Mouse (Mus musculus) spleen, embryonic (tissue): ENCODE data around the gene Eif3d.

ENCODE experiments used
- CTCF ChIA-PET: fragments of 350-600 bp; sonication (Branson Sonifier 250); formaldehyde crosslinking; loops from one replicate; lab custom pipeline; 2022; lab: Charles Lee

Gene Eif3d

DNA sequence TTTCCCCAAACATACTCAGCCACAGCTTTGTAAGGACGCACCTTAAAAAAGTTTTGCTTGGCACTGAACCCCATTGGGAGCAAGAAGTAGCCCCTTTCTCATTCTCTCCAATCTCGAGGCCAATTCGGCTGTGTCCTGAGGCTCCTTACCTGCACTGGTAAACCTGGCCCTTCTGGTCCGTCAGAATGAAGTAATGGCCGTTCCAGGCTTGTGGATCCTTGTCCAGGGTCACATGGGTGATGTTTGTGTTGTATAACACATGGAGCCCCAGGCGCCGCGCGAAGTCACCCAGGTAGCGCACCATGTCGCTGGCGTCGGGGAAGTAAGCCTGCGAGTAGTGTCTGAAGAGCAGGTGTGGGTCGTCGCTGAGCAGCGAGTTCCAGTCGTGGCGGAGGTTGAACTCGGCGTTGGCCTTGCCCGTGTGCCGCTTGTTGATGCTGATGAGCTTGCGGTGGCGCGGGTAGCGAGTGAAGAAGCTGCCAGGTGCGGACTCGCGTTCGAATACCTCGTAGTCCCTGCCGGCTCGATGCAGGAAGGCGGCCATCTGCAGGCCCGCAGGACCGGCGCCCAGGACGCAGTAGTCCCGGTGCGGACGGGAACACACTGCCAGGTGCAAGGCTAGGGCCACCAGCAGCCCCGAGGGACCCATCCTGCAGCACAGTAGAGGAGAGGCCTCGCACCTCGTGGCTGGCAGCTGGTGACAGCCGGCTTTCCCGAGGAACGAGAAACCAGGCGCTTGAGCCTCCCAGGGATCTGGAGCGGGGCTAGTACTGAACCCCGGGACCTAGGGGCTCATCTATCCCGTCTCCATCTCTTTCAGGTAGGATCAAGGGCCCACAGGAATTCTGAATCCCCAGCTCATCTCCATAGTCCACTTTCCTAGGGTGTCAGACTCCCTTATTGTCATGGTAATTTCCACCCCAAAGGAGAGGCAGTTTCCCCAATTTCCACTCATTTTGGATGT is 14.9 kb downstream of the Eif3d start:
- CTCF ChIA-PET, result no interaction called here

DNA sequence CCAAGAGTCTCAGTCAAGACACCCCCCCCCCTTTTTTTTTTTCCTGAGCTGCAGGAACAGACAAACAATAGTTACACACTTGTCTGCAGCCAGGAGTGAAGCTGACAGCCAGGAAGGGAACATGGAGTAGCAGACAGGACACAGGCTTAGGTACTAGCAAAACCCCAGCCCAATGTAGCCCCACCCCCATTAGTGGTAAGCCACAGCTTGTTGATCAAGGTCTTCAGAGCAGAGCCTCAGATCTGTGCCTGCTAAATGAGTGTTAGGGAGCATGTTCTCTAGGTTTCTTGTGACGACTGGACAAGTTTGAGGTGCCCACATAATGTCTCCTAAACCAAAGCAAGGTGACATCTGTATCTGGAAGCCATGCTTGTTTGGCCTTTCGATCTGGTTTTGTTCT is 16.3 kb downstream of the Eif3d start:
- CTCF ChIA-PET, result no interaction called here

GRCm38 (mm10) chr15:77952921-77953320 is 17.7 kb downstream of the Eif3d start:
- CTCF ChIA-PET, result no interaction called here

DNA sequence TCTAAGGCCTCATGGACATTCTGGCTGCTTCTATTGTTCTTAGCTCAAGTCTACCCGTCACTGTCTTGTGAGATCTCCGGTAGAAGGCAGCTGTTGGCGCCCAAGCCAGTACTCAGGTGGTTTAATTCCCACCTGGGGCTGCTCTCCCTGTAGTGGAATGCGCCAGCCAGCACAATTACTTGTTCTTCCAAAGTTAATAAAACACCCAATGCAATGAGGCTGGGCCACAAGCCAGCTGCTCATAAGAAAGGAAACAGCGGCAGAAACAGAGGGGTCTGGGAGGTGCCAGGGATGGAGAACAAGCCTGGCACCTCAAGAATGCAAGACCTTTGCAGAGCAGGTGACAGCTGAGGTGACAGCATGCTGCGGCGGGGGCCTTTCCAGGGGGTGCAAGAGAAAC is 21.6 kb downstream of the Eif3d start:
- CTCF ChIA-PET, result no interaction called here

- CTCF ChIA-PET, result no interaction called here
Observed at GRCm38 (mm10) chr15:77945711-77946110, 24.9 kb downstream of the Eif3d start.

- CTCF ChIA-PET, result no interaction called here
Observed at GRCm38 (mm10) chr15:77941563-77941962, 29.1 kb downstream of the Eif3d start.

GRCm38 (mm10) chr15:77938516-77938915 is 32.1 kb downstream of the Eif3d start:
- CTCF ChIA-PET, result no interaction called here

DNA sequence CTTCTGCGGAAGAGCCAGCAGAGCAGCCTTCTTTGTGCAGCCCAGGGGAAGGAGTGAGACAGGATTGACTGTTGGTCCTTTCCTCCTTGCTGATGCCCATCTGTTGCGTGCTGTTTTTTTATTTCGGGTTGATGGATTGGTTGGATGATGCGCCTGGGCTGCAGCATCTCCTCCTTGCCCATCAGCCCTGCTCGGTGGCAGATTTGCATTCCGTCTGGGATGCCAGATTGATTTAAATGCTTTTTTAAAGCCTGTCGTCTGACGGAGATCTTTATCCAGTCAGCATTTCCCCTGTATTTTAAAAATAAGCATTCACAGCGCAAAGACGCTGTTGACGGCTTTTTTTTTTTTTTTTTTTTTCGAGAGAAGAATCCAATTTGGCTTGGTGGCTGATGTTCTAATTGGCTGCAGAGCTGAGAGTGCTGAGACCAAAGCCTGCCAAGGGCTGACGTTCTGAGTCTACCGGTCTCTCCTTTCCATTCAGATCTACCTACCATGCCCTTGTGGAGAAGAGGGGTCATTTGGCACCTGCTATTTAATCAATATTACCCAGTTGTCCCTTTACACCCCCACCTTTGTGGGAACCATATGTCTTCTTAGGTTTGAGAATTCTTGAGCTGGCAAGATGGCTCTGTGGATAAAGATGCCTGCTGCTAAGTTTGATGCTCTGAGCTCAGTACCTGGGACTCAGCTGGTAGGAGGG is 34.8 kb downstream of the Eif3d start:
- CTCF ChIA-PET, result no interaction called here

DNA sequence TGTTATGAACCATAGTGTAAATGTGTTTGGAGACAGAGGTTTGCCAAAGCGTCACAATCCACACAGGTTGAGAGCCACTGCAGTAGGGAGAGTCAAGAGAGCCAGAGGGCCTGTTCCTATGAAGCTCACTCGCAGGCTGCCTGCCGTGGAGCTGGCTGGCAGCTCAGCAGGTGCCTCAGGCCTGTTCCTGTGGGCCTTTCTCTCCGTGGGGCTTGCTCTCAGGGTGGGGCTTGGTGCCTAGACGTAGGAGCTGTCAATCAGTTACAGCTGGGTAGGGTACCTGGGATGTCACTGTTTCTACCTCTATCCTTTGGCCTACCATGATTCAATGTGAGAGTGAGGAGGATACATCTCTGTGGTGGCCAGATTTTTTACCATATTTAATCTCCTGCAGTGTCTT is 35.6 kb downstream of the Eif3d start:
- CTCF ChIA-PET, result interaction anchor here (0.7 kb wide), 1 partner anchor 29 kb away, joined by 4 read pairs; no protein-coding TSS in a partner anchor

DNA sequence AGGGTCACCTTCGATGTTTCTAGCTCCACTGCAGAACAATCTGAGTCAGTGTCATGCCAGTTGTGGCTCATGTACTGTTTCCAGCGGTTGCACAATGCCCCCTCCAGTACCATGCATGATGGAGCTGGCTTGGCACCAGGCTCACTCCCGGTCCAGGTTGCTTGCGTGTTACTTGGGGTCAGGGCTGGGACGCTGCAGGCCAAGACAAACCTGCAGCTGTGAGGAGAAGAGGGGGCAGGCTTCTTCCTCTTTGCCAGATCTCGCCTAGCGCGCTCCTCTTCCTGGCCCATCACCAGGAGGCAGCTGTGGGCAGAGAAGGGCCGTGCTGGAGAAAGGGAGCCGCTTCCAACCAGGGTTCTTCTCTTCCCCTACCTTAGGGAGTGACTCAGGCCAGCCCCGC is 36.3 kb downstream of the Eif3d start:
- CTCF ChIA-PET, result interaction anchor here (0.6 to 0.7 kb wide), 2 partner anchors 28 to 66 kb away, joined by 4 to 7 read pairs; no protein-coding TSS in a partner anchor

DNA sequence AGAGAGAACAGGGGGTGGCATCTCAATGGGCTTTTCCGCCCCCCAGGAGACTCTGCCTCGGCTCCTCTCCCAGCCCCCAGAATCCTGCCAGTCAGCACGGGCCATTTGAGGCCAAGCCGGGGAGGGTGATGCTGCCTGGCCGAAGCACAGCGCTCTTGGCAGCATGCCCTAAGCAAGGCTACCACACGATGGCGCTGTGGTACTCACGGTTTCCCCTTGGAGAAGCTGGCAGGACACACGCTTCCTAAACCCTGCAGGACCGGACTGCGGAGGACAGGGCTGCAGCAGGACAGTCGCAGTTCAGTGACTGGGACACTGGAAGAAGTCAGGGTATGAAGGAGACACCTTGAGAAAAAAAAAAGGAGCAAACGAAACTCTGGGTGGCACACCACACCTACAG is 36.8 kb downstream of the Eif3d start:
- CTCF ChIA-PET, result interaction anchor here (0.7 kb wide), 1 partner anchor 248 kb away, joined by 3 read pairs; no protein-coding TSS in a partner anchor

DNA sequence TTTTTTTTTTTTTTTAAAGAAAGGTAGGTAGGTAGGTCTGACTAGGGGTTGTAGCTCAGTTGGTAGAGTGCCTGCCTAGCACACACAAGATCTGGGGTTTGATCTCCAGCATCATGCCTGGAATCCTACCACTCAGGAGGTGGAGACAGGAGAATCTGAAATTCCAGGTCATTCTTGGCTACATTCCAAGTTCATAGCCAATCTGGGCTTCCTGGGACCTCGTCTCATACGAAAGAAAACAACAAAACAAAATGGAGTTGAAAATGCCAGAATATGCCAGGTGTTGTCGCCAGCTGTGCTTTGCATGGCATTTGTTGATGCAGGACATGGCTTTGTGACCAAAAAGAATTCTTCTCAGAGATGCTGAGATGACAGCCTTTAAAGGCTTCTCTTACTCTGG is 37.4 kb downstream of the Eif3d start:
- CTCF ChIA-PET, result interaction anchor here (0.7 kb wide), 2 partner anchors 17 to 248 kb away, joined by 3 read pairs; no protein-coding TSS in a partner anchor

DNA sequence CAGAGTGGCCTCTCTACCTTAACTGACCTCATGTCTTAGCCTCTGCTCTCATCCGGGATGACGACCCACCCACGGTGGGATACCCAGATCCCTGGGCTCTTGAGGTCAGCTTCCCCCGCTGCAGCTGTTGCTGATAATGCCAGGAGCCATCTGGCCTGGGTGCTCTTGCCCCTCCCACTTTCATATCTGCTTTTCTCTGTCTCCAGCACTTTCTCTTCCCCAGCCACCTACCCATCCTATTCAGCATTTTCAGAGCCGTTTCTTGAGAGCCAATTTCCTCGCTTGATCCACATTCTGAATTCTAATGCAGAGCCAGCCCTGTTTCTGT is 39.0 kb downstream of the Eif3d start:
- CTCF ChIA-PET, result interaction anchor here (0.5 to 0.7 kb wide), 2 partner anchors 116 to 610 kb away, joined by 3 to 5 read pairs; no protein-coding TSS in a partner anchor

- CTCF ChIA-PET, result interaction anchor here (0.5 to 0.7 kb wide), 3 partner anchors 44 to 611 kb away, joined by 3 to 5 read pairs (median 3); no protein-coding TSS in a partner anchor
Observed at GRCm38 (mm10) chr15:77930986-77931688, 39.5 kb downstream of the Eif3d start.

GRCm38 (mm10) chr15:77929804-77930203 is 40.8 kb downstream of the Eif3d start:
- CTCF ChIA-PET, result no interaction called here

DNA sequence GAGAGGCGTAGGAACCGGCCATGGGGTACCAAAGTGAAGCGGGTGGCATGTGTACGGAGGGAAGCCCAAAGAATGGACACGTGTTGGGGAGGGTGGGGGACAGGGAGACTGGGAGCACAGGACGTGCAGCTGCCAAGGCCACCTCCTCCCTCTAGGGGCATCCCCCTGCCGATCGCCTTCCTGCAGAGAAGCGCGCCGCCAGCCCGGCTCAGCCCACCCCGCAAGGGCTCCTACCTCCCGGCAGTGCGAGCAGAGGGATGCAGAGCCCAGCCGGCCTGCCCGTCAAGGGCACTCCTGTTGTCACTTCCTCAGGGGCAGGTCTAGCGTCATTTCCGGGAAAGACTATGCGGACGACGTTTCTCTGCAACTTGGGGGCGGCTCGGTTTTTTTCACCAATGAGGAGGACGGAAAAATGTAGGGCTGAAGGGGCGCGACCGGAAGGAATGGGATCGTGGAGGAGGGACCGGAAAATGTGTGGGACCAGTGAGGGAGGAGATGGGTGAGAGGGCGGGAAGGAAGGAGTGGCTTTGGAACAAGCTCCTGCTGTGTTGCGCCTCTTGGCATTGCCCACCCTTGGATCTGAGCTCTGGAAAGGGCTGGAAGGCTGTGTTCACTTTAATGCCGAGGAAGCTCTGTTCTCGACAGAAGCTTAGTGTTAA is 41.8 kb downstream of the Eif3d start, which contains the start of gene Txn2:
Txn2 (minus strand) TSS at position 334 of the 659 bp plus-strand sequence.
- CTCF ChIA-PET, result interaction anchor here (0.6 kb wide), 1 partner anchor 479 kb away, joined by 15 read pairs; no protein-coding TSS in a partner anchor

DNA sequence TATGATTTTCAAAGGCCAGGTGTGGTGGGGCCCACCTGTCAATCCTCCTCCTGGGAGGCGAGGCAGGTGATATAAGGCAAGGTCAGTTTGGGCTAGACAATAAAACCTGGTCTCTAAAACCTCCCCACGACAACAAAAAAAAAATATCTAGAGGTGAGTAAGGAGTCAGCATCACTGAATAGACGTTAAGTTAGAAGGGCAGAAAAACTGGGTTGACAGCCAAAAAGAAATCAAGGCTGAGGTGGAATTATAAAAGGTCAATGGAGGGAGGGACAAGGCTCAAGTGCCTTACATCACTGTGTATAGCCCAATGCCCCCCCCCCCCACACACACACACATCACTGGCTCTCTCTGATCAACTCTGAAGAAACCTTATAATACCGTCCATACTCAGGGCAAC is 42.5 kb downstream of the Eif3d start:
- CTCF ChIA-PET, result no interaction called here

GRCm38 (mm10) chr15:77926921-77927320 is 43.7 kb downstream of the Eif3d start:
- CTCF ChIA-PET, result no interaction called here

- CTCF ChIA-PET, result no interaction called here
Observed at GRCm38 (mm10) chr15:77925195-77925594, 45.4 kb downstream of the Eif3d start.

- CTCF ChIA-PET, result interaction anchor here (0.6 kb wide), 1 partner anchor 27 kb away, joined by 3 read pairs; no protein-coding TSS in a partner anchor
Observed at GRCm38 (mm10) chr15:77923267-77924035, 47.2 kb downstream of the Eif3d start.
